Mouse (Mus musculus) liver, postnatal 0 days (tissue): Measurements from ENCODE around the gene Prokr1.

Experiments
- CTCF ChIP-seq: sonication (generic); IDR thresholded peaks from 2 replicates; pipeline ENCODE4 v1.5.1; 2016; ENCODE audit warnings: antibody characterized with exemption, low read depth
- EP300 ChIP-seq: IDR thresholded peaks from 2 replicates; pipeline ENCODE4 v1.6.1; 2016; ENCODE audit warnings: antibody characterized with exemption, low read depth, mild to moderate bottlenecking

- TF ChIP-seq EP300 (no peak), CTCF (peak; percentile 45)
Observed at GRCm38 (mm10) chr6:87578247-87578646, 12.3 kb downstream of the Prokr1 start.
